Comparison of ENCODE assay signal across 10 mouse cellular contexts in the genomic region with DNA sequence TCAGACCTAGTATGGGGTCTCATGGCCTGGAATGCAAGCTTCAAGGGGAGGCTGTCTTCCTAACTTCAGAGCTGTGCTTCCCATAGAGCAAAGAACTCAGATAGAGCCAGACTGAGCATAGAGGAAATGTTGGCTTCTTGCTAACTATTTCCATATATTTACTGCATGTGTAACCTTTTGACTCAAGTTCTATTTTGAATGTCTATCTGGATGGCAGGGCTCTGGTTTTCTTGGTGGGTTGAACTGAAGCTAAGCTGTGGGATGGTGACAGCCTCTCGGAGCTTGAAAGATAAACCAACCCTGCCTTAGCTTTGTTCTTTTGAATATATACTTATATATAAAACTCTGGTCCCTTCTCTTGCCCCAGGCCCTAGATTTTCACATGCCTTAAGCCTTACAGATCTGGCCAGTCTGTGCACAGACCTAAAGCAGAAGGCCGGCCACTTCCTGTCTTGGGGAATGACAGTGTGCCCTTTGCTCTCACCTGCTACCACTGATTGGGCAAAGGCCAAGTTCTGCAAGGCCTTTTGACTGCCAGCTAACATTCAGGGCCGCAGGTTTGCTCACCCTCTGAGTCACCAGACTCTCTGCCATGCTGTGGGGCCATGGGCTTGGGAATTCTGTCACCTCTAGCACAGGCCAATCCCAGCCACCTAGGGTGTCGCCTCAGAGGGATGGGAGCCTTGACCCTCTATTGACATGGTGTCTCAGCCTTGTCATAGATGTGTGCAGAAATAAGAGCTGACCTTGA. TPM values are rescaled to one million over a fixed set of nuclear protein-coding genes. Genes with fewer than 3 reads are reported as not detected.
DNase-seq lines count a peak whose midpoint lies in the region; ATAC-seq and TF ChIP-seq lines count a peak whose summit lies in the region.
"Had no signal": no experiment of that assay in that cellular context is flagged by ENCODE, and none has a peak within 500 bp of the region (broad histone marks: within the 10 kb centered on the region; RNA-seq: fewer than 3 reads in every experiment).

No protein-coding gene starts in this region.

- TF ChIP-seq POLR2A in small intestine, adult 2 months (IDR thresholded peaks at IDR 0.05; ENCODE audit: low read depth, low read length), result no peak

- DNase-seq in heart, postnatal 0 days (ENCODE audit: low spot score), result no peak
- DNase-seq in heart, adult 8-10 months (ENCODE audit: low spot score), result no peak
- no peak for DNase-seq in embryonic facial prominence, embryonic 14.5 days (ENCODE audit: low spot score)
- peak; percentile 73 to 86 for DNase-seq in kidney, postnatal 25 days
- no peak for DNase-seq in right cerebral cortex, postnatal 4 days
- DNase-seq in neural tube, embryonic 10.5 days (ENCODE audit: extremely low spot score, low spot score), result no peak

- TF ChIP-seq CTCF in heart, postnatal 0 days (IDR thresholded peaks at IDR 0.05; ENCODE audit: low read depth), result no peak
- no peak for TF ChIP-seq CTCF in small intestine, adult 2 months (IDR thresholded peaks at IDR 0.05; ENCODE audit: extremely low read depth, insufficient read length, insufficient replicate concordance, low read depth, low read length)

- H3K27me3 ChIP-seq in heart, postnatal 0 days (ENCODE audit: control insufficient read depth, insufficient read depth, low read length), result no peaks in the 10 kb centered on the region
- no peaks in the 10 kb centered on the region for H3K27me3 ChIP-seq in embryonic facial prominence, embryonic 14.5 days (replicated peaks; ENCODE audit: control insufficient read depth, insufficient read depth, low read length)
- no peaks in the 10 kb centered on the region for H3K27me3 ChIP-seq in small intestine, adult 2 months (ENCODE audit: control insufficient read depth, insufficient read depth, low read length)
- H3K27me3 ChIP-seq: forebrain, embryonic 13.5 days; midbrain, embryonic 12.5 days had no signal

- no peak overlapping the region for H3K9ac ChIP-seq in heart, postnatal 0 days (replicated peaks; ENCODE audit: low read depth, low read length)
- H3K9ac ChIP-seq in embryonic facial prominence, embryonic 14.5 days (ENCODE audit: low read depth, low read length), result no peak overlapping the region
- H3K9ac ChIP-seq: forebrain, embryonic 13.5 days; midbrain, embryonic 12.5 days had no signal

- TF ChIP-seq EP300 in heart, postnatal 0 days (IDR thresholded peaks at IDR 0.05; ENCODE audit: low read depth), result no peak

- H3K9me3 ChIP-seq in heart, postnatal 0 days (replicated peaks; ENCODE audit: control insufficient read depth, low read length), result no peaks in the 10 kb centered on the region
- H3K9me3 ChIP-seq in embryonic facial prominence, embryonic 14.5 days (ENCODE audit: control insufficient read depth, low read length), result no peaks in the 10 kb centered on the region
- H3K9me3 ChIP-seq: forebrain, embryonic 13.5 days; midbrain, embryonic 12.5 days had no signal

- peaks cover 7% of the 10 kb centered on the region; the same call in 1 of the 2 replicates for H3K4me1 ChIP-seq in heart, postnatal 0 days (ENCODE audit: control insufficient read depth, insufficient read depth)
- peaks cover 32% of the 10 kb centered on the region for H3K4me1 ChIP-seq in embryonic facial prominence, embryonic 14.5 days (ENCODE audit: control insufficient read depth, insufficient read depth, low read length)
- H3K4me1 ChIP-seq in small intestine, adult 2 months (ENCODE audit: control insufficient read depth, insufficient read depth, insufficient read length, low read length), result peaks cover 35% of the 10 kb centered on the region
- H3K4me1 ChIP-seq: forebrain, embryonic 13.5 days; midbrain, embryonic 12.5 days had no signal

- 48% methylated on average over 4 of the region's 4 CpGs for WGBS in heart, postnatal 0 days
- 74% methylated on average over 4 of the region's 4 CpGs for WGBS in embryonic facial prominence, embryonic 14.5 days
- WGBS in small intestine, adult 2 months, result 36% methylated on average over 4 of the region's 4 CpGs

- H3K36me3 ChIP-seq in heart, postnatal 0 days (replicated peaks; ENCODE audit: control insufficient read depth, insufficient read depth, low read length), result no peaks in the 10 kb centered on the region
- H3K36me3 ChIP-seq in embryonic facial prominence, embryonic 14.5 days (ENCODE audit: control insufficient read depth, insufficient read depth, low read length), result no peaks in the 10 kb centered on the region
- no peaks in the 10 kb centered on the region for H3K36me3 ChIP-seq in small intestine, adult 2 months (ENCODE audit: control insufficient read depth, insufficient read depth, low read length)
- H3K36me3 ChIP-seq: midbrain, embryonic 12.5 days had no signal

- peak; percentile 44 for ATAC-seq in heart, postnatal 0 days (ENCODE audit: insufficient read depth, low read depth)
- ATAC-seq in embryonic facial prominence, embryonic 14.5 days (ENCODE audit: low read depth), result no peak
- ATAC-seq in activated CD4-positive, CD25-positive, alpha-beta regulatory T cell, adult 4 months, result no peak
- ATAC-seq: forebrain, embryonic 13.5 days had no signal

- H3K27ac ChIP-seq in heart, postnatal 0 days (ENCODE audit: low read depth), result peak overlapping the region; percentile 53
- peak overlapping the region; percentile 36 for H3K27ac ChIP-seq in embryonic facial prominence, embryonic 14.5 days (replicated peaks; ENCODE audit: low read depth, low read length)
- H3K27ac ChIP-seq in small intestine, adult 2 months (ENCODE audit: insufficient read depth, low read depth, low read length), result peak overlapping the region; percentile 82
- H3K27ac ChIP-seq: forebrain, embryonic 13.5 days; midbrain, embryonic 12.5 days had no signal

- H3K4me3 ChIP-seq in heart, postnatal 0 days (ENCODE audit: low read depth, low read length), result no peak overlapping the region
- no peak overlapping the region for H3K4me3 ChIP-seq in embryonic facial prominence, embryonic 14.5 days (ENCODE audit: low read depth, low read length)
- no peak overlapping the region for H3K4me3 ChIP-seq in small intestine, adult 2 months (ENCODE audit: low read depth, low read length)
- H3K4me3 ChIP-seq: forebrain, embryonic 13.5 days; midbrain, embryonic 12.5 days had no signal

- no peak overlapping the region for H3K4me2 ChIP-seq in heart, postnatal 0 days (ENCODE audit: low read depth, low read length)
- H3K4me2 ChIP-seq in embryonic facial prominence, embryonic 14.5 days (ENCODE audit: low read depth, low read length), result no peak overlapping the region
- H3K4me2 ChIP-seq: forebrain, embryonic 13.5 days; midbrain, embryonic 12.5 days had no signal

RNA-seq across cellular contexts. Expression of gene Myo1e, which starts 35.1 kb away (rescaled TPM):
- 7.0 and 8.1 TPM in 2 replicates for total RNA-seq in heart, postnatal 0 days (2014; rRNA removed; ENCODE audit: low replicate concordance)
- 5.0 and 6.6 TPM in 2 replicates for polyA plus RNA-seq in heart, postnatal 0 days (2015; fragmentation: Nextera tagmentation; extraction: Ambion mirVana)
- total RNA-seq in heart, adult 8-10 months (2022), result 10 to 100 TPM in 2 of 4 experiments, 1 to 10 TPM in 2; 8.0 to 10.3 (median 9.1) TPM
- 19.3 and 22.4 TPM in 2 replicates for polyA plus RNA-seq in embryonic facial prominence, embryonic 14.5 days (2014; fragmentation: Nextera tagmentation; extraction: Ambion mirVana)
- polyA plus RNA-seq in small intestine, adult 2 months (2012; rRNA removed), result 7.1 and 19.5 TPM in 2 replicates
- 10 to 100 TPM; 25.8 to 27.8 TPM for polyA plus RNA-seq in activated CD4-positive, CD25-positive, alpha-beta regulatory T cell, adult 4 months (2017; shearing (Covaris generic))

Comparison
In these comparisons a context has a peak if more than half of its experiments do, and no peak if none do; other contexts are left out.
1. DNase-seq: peak in kidney, postnatal 25 days (2 of 2); none in heart, postnatal 0 days (single experiment), heart, adult 8-10 months (single experiment), embryonic facial prominence, embryonic 14.5 days (single experiment), right cerebral cortex, postnatal 4 days (single experiment) and neural tube, embryonic 10.5 days (single experiment).
2. Peak in every context shown above with its lines, with median percentiles within 50 percentile points of each other: H3K27ac ChIP-seq.